Mouse (Mus musculus) frontal cortex, postnatal 10 days (tissue): ENCODE results near the gene Gjc3.

ENCODE experiments used
- DNase-seq, 2 experiments: peaks; one replicate each; pipeline ENCODE4 v3.0.0; 2022; ENCODE audit warnings: low spot score in 2 of 2, mixed read lengths in 1 of 2

The Gjc3 gene

GRCm38 (mm10) chr5:137909564-137910262, 53.2 kb downstream of the Gjc3 start:
- no peak for DNase-seq
